Mouse (Mus musculus) hindbrain, embryonic 15.5 days (tissue): ENCODE measurements at regions not wholly inside any gene's neighbourhood (a gene's known extent, or its start where the extent isn't known, plus 50 kb on each side); places are given as distances from the start of the nearest gene placed in this dataset.

Source experiments
- ATAC-seq: fragments of 200-750 bp; cut with Nextera tagmentation; 2 replicates; pipeline ENCODE4 v1.8.0; 2017; ENCODE audit warnings: low read depth, moderate number of reproducible peaks, moderate TSS enrichment; ENCODE audit not compliant: low FRiP score
- H3K27ac ChIP-seq: fragments of 300-500 bp; sonication (generic); replicated peaks from 2 replicates; pipeline ENCODE4 v1.5.1; 2015; ENCODE audit warnings: mild to moderate bottlenecking, inconsistent platforms
- H3K27me3 ChIP-seq: fragments of 300-500 bp; sonication (generic); 2 replicates; pipeline ENCODE4 v1.6.1; 2015; ENCODE audit warnings: control low read depth, inconsistent platforms
- H3K36me3 ChIP-seq: fragments of 300-500 bp; sonication (generic); 2 replicates; pipeline ENCODE4 v1.6.1; 2015; ENCODE audit warnings: control low read depth, inconsistent platforms
- H3K4me1 ChIP-seq: fragments of 300-500 bp; sonication (generic); replicated peaks from 2 replicates; pipeline ENCODE4 v1.6.1; 2015; ENCODE audit warnings: control low read depth, inconsistent platforms
- H3K4me2 ChIP-seq: fragments of 300-500 bp; sonication (generic); 2 replicates; pipeline ENCODE4 v1.6.1; 2015; ENCODE audit warnings: moderate library complexity, mild to moderate bottlenecking, inconsistent platforms
- H3K4me3 ChIP-seq: fragments of 300-500 bp; sonication (generic); 2 replicates; pipeline ENCODE4 v1.5.1; 2015; ENCODE audit warnings: mild to moderate bottlenecking, inconsistent platforms
- H3K9ac ChIP-seq: fragments of 300-500 bp; sonication (generic); 2 replicates; pipeline ENCODE4 v1.6.1; 2015; ENCODE audit warnings: inconsistent platforms
- H3K9me3 ChIP-seq: fragments of 300-500 bp; sonication (generic); 2 replicates; pipeline ENCODE4 v1.6.1; 2016; ENCODE audit warnings: control low read depth, inconsistent platforms
- WGBS: fragments of 180-500 bp; shearing (Covaris S2); methylation state at CpG from one replicate; pipeline ENCODE4 v1.1.7; 2015; 5-methylcytosine and 5-hydroxymethylcytosine counted together

DNA sequence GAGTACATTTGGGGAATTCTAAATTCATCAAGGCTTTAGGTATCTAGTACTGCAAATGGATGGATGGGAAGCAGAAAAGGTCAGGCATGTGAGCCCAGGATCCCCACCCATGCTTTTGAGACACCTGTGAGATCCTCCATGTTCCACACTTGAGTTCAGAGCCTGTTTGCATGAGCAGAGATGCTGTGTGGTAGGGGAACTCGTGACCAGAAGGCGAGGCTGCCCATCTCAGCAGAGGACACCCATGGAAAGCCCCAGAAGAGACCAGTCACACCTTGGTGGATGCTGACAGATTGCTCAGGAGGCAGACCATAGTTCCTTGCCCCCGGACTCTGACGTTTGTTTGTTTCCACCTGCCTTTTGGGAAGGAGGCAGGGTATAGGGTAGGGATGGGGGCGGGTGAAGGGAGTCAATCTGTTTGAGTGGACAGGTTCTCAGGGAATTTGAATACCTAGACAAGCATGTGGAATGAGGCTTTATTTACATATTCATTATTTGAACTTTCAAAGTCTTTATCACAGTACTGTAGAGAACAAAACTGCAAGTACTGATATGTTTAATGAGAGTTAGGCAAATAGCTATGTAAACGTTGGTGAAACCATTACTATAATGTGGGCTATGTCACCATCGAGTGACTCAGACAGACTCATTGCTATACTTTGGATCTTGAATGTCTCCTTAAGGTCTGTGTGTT lies 278.5 kb downstream of the Dhx35 start:
- no peak overlapping the region for H3K4me2 ChIP-seq
- no peak for ATAC-seq
- H3K27me3 ChIP-seq, result peaks cover 74% of the 10 kb centered on the region
- no peak overlapping the region for H3K9ac ChIP-seq
- 86% methylated on average over 7 of the region's 7 CpGs for WGBS
- peaks cover 10% of the 10 kb centered on the region for H3K4me1 ChIP-seq
- H3K9me3 ChIP-seq, result no peaks in the 10 kb centered on the region
- no peaks in the 10 kb centered on the region for H3K36me3 ChIP-seq
- no peak overlapping the region for H3K27ac ChIP-seq
- H3K4me3 ChIP-seq, result no peak overlapping the region

DNA sequence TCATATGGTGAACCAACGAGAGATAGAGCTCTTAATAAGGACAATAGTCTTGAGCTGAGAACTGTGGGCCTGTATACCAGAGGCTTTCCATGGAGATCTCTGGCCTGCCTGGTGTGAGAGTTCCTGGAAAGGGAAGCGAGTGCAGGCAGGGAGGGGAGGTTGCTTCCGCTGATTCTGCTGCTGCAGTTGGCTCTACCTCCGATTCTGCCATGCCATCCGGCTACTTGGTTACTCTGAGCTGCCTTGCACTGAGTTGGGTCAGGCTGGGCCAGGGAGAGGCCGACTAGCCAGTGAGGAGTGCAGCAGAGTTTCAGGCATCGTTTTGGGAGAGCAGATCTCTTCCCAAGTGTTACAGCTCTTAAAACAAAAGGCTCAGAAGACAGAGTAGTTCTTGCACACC lies 285.2 kb downstream of the Dhx35 start:
- H3K27me3 ChIP-seq, result peaks cover 28% of the 10 kb centered on the region

DNA sequence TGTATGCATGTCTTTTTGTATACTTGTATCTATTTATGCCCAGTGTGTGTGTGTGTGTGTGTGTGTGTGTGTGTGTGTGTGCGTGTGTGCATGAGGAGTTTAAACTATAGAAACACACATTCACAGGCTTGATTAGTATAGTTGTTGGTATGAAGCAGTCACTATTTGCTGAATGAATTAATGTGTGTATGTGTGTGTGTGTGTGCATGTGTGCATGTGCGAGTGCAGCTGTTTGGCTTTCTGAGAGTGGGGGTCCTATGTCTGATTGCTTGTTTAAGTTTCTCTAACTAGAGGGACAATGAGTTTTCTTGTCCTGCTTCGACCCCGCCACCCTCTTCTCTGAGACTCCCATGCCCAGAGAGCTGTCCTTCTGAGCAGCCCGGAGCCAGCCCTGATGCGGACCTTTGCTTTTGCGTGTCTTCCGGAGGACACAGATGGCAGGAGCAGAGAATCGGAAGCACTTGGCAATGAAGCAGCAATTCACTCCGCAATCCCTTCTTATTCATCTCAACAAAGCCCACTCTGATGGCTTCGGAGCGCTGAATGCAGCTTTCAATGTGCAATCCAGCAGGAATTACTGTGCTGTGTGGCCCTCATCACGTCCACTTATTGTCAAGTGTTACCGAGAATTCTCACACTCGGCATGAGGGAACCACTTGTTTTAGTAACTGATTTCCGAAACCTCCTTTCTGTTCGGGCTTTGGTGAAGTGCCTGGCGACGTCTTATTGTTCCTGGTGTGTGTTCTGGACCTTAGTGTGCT lies 286.4 kb downstream of the Dhx35 start:
- peak overlapping the region; percentile 8; the same call in 1 of the 2 replicates for H3K4me2 ChIP-seq

More for the DNA sequence above, 285.2 kb downstream of the Dhx35 start:
- Histone ChIP-seq H3K9me3 (no peaks in the 10 kb centered on the region), H3K4me2 (no peak overlapping the region), H3K4me3 (no peak overlapping the region), H3K4me1 (no peaks in the 10 kb centered on the region), H3K36me3 (no peaks in the 10 kb centered on the region), H3K27ac (no peak overlapping the region), H3K9ac (no peak overlapping the region)
- WGBS, result 87% methylated on average over 7 of the region's 7 CpGs
- no peak for ATAC-seq

DNA sequence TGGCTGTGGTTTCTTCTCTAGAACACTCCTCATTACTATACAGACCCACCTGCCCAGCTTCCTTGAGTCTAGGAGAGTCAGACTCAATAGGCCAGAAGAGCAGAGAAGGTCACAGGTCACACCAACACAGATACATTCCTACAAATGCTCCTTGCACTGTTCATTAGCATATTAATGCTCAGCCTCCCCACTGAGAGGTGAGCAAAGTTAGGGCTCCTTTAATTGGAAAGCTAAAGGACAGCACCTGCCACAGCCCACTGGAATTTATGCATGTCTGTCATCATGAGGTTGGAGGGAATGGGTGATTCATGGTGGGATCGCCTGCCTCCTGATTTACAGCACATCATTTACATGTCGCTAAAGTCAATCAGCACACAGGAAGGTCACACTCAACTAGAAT lies 292.2 kb downstream of the Dhx35 start:
- Histone ChIP-seq H3K36me3 (no peaks in the 10 kb centered on the region), H3K9me3 (no peaks in the 10 kb centered on the region), H3K27ac (no peak overlapping the region), H3K9ac (no peak overlapping the region), H3K4me3 (no peak overlapping the region), H3K4me2 (no peak overlapping the region), H3K4me1 (no peaks in the 10 kb centered on the region), H3K27me3 (0 out of 2 replicates have a peak, but pooled peaks cover 3% of the 10 kb centered on the region)
- ATAC-seq, result no peak
- WGBS, result 58% methylated on average over 2 of the region's 2 CpGs

More for the DNA sequence above, 286.4 kb downstream of the Dhx35 start:
- H3K4me1 ChIP-seq, result no peaks in the 10 kb centered on the region
- H3K4me3 ChIP-seq, result no peak overlapping the region
- 0 out of 2 replicates have a peak, but pooled peaks have one; percentile 27 for ATAC-seq
- H3K9ac ChIP-seq, result no peak overlapping the region
- H3K36me3 ChIP-seq, result no peaks in the 10 kb centered on the region
- H3K27me3 ChIP-seq, result peaks cover 27% of the 10 kb centered on the region
- no peaks in the 10 kb centered on the region for H3K9me3 ChIP-seq
- WGBS, result 63% methylated on average over 19 of the region's 19 CpGs
- H3K27ac ChIP-seq, result no peak overlapping the region

DNA sequence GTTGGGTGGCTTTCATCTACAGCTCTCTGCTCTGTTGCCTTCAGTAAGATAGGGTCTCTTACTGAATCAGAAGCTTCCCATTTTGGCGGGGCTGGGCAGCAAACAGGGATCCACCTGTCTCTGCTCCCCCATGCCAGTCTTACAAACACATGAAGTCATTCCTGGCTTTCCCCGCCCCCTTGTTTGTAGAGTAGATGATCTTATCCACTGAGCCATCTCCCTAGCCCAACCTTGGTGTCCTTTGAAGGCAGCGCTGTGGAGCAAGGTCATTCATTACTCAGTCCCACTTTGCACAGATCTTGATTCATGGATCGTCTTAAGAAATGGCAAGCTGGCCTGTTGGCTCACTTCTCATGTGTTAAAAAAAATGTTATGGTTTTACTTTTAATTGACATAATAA lies 293.6 kb downstream of the Dhx35 start:
- no peak for ATAC-seq
- WGBS, result 90% methylated on average over 4 of the region's 4 CpGs
- H3K36me3 ChIP-seq, result no peaks in the 10 kb centered on the region
- no peaks in the 10 kb centered on the region for H3K4me1 ChIP-seq
- no peak overlapping the region for H3K9ac ChIP-seq
- H3K4me2 ChIP-seq, result no peak overlapping the region
- 0 out of 2 replicates have a peak, but pooled peaks cover 3% of the 10 kb centered on the region for H3K27me3 ChIP-seq
- no peak overlapping the region for H3K27ac ChIP-seq
- no peak overlapping the region for H3K4me3 ChIP-seq
- no peaks in the 10 kb centered on the region for H3K9me3 ChIP-seq

DNA sequence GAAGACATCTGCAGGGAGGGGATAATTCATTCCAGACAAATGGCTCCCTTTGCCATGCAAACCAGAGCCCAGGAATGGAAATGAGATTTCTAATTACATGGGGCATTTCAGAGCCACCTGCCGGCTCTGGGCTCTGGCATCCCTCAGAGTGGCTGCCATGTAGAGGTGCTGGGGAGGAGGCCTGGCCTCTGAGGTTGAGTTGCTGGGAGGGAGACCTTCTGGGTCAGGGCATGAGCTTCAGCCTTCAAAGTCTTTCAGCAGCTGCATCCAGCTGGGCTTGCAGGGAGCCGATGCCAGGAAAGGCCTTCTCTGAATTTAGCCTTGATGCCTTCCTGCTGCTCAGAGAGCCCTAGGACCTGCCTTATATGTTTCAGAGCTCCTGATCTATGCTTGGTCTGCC lies 302.1 kb downstream of the Dhx35 start:
- Histone ChIP-seq H3K4me3 (no peak overlapping the region), H3K27me3 (no peaks in the 10 kb centered on the region), H3K9me3 (no peaks in the 10 kb centered on the region), H3K4me1 (no peaks in the 10 kb centered on the region), H3K4me2 (no peak overlapping the region), H3K9ac (no peak overlapping the region), H3K36me3 (no peaks in the 10 kb centered on the region), H3K27ac (no peak overlapping the region)
- no peak for ATAC-seq
- 54% methylated on average over 2 of the region's 2 CpGs for WGBS

DNA sequence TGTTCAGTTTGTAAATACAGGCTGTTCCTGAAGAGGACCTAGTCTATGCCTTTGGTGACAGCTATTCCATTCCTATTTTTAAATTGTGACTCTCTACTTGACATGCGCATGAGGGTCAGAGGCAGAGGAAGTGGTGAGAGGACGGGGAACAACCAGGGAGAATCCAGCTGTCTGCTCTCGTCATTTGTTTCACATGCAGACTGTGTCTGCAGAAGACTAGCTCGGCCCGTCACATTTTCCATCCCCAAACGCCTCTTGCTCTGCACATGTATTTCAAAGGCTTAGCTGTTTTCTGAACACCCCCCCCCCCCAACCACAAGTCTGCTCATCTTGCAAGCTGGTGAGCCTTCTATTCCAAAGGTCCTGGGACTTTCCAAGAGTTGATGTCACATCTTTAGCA lies 339.4 kb downstream of the Dhx35 start:
- no peaks in the 10 kb centered on the region for H3K9me3 ChIP-seq
- no peak overlapping the region for H3K4me3 ChIP-seq
- H3K9ac ChIP-seq, result no peak overlapping the region
- no peak overlapping the region for H3K27ac ChIP-seq
- no peak for ATAC-seq
- WGBS, result 79% methylated on average over 6 of the region's 6 CpGs
- no peak overlapping the region for H3K4me2 ChIP-seq
- no peaks in the 10 kb centered on the region for H3K36me3 ChIP-seq
- no peaks in the 10 kb centered on the region for H3K4me1 ChIP-seq
- no peaks in the 10 kb centered on the region for H3K27me3 ChIP-seq

DNA sequence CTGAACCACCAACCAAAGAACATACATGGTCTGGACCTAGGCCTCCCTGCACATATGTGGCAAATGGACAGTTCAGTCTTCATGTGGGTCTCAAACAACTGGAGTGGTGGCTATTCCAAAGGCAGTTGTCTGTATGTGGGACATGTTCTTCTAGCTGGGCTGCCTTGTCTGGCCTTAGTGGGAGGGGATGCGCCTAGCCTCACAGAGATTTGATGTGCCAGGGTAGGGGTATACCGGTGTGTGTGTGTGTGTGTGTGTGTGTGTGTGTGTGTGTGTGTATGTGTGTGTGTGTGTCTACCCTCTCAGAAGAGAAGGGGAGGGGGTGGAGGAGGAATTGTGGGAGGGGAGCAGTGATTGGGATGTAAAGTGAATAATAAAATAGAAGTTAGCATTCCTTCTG lies 344.0 kb downstream of the Dhx35 start:
- Histone ChIP-seq H3K4me2 (no peak overlapping the region), H3K4me1 (no peaks in the 10 kb centered on the region), H3K27me3 (no peaks in the 10 kb centered on the region), H3K36me3 (no peaks in the 10 kb centered on the region), H3K9me3 (no peaks in the 10 kb centered on the region), H3K27ac (no peak overlapping the region), H3K4me3 (no peak overlapping the region), H3K9ac (no peak overlapping the region)
- 96% methylated on average over 2 of the region's 2 CpGs for WGBS
- ATAC-seq, result no peak

DNA sequence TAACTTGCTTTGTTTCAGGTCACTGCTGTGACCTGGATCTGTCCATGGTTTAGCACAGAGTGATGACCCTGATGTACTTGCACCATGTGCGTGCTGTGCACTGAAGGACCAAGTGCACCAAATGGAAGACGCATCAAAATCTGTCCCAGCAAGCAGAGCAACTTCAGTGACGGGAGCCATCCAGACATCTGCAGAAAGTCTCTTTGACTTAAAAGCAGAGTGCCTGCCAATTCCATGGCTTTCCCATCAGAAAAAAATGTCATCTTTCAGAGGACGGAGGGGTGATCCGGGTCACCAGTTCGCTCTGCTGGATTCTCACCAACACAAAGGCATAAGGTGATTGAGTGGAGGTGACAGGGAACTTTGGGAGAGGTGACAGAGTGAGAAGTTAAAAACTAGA lies 351.4 kb downstream of the Dhx35 start:
- no peak overlapping the region for H3K27ac ChIP-seq
- H3K4me3 ChIP-seq, result no peak overlapping the region
- no peaks in the 10 kb centered on the region for H3K36me3 ChIP-seq
- WGBS, result 86% methylated on average over 6 of the region's 6 CpGs
- no peaks in the 10 kb centered on the region for H3K4me1 ChIP-seq
- ATAC-seq, result no peak
- H3K9me3 ChIP-seq, result no peaks in the 10 kb centered on the region
- no peaks in the 10 kb centered on the region for H3K27me3 ChIP-seq
- no peak overlapping the region for H3K4me2 ChIP-seq
- no peak overlapping the region for H3K9ac ChIP-seq

DNA sequence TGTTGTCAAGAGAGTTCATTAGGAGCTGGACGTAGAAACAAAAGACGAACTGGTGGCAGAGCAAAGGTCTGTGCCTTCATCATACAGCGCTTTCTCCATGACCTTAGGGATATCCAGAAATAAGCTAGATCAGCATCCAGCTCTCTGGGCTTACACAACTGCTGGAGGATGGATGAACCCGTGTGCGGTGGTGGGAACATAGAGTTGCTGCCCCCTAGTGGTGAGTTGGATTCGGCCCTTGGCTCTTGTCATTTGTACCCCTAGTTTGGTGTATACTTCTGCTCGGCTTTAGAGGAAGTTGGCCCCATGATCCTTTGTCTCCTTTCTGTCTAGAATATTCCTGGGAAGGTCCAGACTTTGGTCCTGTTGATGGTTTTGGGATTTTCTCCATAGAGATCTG lies 369.4 kb downstream of the Dhx35 start:
- Histone ChIP-seq H3K4me2 (no peak overlapping the region), H3K27ac (no peak overlapping the region), H3K9ac (no peak overlapping the region), H3K36me3 (no peaks in the 10 kb centered on the region), H3K4me1 (no peaks in the 10 kb centered on the region), H3K27me3 (no peaks in the 10 kb centered on the region), H3K4me3 (no peak overlapping the region), H3K9me3 (no peaks in the 10 kb centered on the region)
- 43% methylated on average over 7 of the region's 7 CpGs for WGBS
- ATAC-seq, result no peak

DNA sequence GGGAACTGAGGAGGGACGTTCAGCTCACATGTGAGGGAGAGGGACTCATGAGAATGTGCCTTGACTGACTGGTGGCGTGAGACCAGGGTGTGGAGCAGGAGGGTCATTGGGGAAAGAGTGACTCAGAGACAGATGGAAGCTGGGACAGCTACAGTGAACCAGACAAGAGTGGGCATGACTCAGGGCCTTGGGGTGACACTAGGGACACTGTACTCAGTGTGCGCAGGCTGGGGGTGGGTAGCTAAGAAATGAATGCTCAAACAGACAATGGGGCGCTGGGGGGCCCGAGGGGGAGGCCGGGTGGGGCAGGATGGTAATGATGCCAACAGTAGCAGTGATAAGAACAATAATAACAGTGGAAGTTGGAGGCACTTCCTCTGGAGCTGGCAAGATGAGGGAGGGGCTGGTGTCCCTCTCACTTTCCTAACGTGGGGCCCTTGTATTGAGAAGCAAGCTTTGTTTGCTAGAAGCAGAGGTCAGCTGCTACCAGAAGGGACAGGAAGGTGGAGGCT lies 374.0 kb downstream of the Dhx35 start:
- no peak for ATAC-seq
- H3K9ac ChIP-seq, result no peak overlapping the region
- H3K27me3 ChIP-seq, result no peaks in the 10 kb centered on the region
- H3K4me2 ChIP-seq, result no peak overlapping the region
- no peak overlapping the region for H3K4me3 ChIP-seq
- no peak overlapping the region for H3K27ac ChIP-seq
- H3K4me1 ChIP-seq, result no peaks in the 10 kb centered on the region
- H3K9me3 ChIP-seq, result no peaks in the 10 kb centered on the region
- WGBS, result 65% methylated on average over 7 of the region's 7 CpGs
- no peaks in the 10 kb centered on the region for H3K36me3 ChIP-seq

DNA sequence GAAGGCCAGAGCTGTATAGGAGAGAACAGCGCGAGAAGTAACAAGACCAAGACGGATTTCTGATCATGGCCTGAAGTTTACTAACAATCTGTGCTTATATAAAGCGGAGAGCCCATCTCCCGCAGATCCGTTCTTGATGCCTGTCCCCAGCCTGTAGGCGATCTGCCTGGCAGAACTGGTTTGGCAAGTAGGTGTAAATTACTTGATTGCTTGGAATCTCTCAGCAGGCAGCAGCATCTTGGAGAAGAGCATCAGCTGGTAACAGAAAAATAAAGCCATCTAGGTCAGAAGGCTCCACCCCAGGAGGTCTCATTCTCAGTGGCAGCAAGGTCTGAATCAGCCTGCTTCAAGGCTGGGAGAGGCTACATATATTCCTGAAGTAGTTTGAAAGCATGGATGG lies 401.5 kb downstream of the Dhx35 start:
- no peaks in the 10 kb centered on the region for H3K4me1 ChIP-seq
- 48% methylated on average over 7 of the region's 7 CpGs for WGBS
- H3K36me3 ChIP-seq, result no peaks in the 10 kb centered on the region
- no peaks in the 10 kb centered on the region for H3K27me3 ChIP-seq
- no peak overlapping the region for H3K4me3 ChIP-seq
- H3K9me3 ChIP-seq, result no peaks in the 10 kb centered on the region
- no peak for ATAC-seq
- no peak overlapping the region for H3K9ac ChIP-seq
- H3K4me2 ChIP-seq, result no peak overlapping the region
- no peak overlapping the region for H3K27ac ChIP-seq
